Mouse (Mus musculus): ENCODE data around the gene Adam23. TPM values are rescaled to one million over a fixed set of nuclear protein-coding genes. Genes with fewer than 3 reads are reported as not detected.

Gene Adam23
- polyA plus RNA-seq, 1 experiment from 2014 or later, result 13.9 TPM

GRCm38 (mm10) chr1:63553039-63553438, 107.3 kb downstream of the Adam23 start:
- no peak for ATAC-seq (ENCODE audit: low read depth)
- no peaks in the 10 kb centered on the region for H3K9me3 ChIP-seq
- H3K36me3 ChIP-seq, result no peaks in the 10 kb centered on the region
- WGBS, result 52% methylated on average over 5 of the region's 5 CpGs
- no peak overlapping the region for H3K9ac ChIP-seq
- no peak overlapping the region for H3K27ac ChIP-seq (replicated peaks)
- H3K27me3 ChIP-seq, result no peaks in the 10 kb centered on the region
- H3K4me3 ChIP-seq, result no peak overlapping the region
- H3K4me2 ChIP-seq, result no peak overlapping the region
- no peaks in the 10 kb centered on the region; the same call in 1 of the 2 replicates for H3K4me1 ChIP-seq (replicated peaks)

DNA sequence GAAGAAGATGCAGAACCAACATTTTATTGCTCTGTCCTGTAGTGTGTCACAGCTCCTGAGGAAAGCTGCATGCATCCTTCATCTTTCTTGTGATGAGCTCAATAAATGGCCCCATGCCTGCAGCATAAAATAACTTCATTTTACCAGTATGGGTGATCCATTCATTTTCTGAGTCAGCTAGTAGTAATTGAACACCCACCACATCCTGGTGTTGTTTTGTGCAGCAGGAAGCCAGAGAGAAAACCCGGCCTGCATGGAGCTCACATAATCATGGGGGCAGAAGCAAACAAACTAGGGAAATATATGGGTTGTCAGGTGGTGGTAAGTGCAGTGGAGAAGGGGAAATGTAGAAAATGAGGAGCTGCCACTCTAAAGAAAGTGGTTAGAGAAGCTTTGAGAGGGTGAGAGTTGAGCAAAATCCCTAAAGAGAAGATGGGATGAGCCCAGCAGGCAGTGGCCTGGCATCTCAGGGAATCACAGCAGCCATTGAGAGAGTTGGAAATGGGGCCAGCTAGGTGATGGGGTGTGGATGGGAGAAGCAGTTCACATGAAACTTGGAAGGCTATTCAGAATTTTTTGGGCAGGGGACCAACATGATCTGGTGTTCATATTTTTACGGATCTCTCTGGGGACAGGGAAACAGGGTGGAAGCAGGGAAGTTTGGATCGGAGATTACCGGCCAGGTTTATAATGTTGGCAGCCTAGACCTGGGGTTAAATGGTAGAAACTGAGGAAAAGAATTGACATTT, 116.3 kb downstream of the Adam23 start:
- Histone ChIP-seq H3K36me3 (peaks cover 6% of the 10 kb centered on the region; the same call in 1 of the 2 replicates), H3K9me3 (no peaks in the 10 kb centered on the region), H3K4me2 (no peak overlapping the region), H3K27me3 (no peaks in the 10 kb centered on the region), H3K27ac (replicated peaks) (no peak overlapping the region), H3K9ac (no peak overlapping the region), H3K4me1 (replicated peaks) (no peaks in the 10 kb centered on the region), H3K4me3 (no peak overlapping the region)
- no peak for ATAC-seq (ENCODE audit: low read depth)
- 82% methylated on average over 4 of the region's 4 CpGs for WGBS

DNA sequence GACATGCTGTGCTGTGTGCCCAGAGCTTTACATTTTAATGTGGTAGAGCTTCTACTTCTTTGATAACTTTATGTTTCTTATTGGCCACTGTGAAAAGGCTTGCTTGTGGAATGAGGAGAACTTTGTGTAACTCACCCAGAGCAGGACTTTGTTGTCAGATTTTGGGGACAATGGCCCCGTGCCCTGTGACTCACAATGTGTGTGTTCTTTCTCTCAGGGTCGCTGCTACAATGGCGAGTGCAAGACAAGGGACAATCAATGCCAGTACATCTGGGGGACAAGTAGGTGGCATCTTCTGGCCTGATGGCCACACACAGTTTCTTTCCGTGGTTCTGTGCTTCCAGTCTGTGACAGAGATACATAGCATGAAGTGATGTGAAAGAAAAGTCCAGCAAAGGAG, 118.2 kb downstream of the Adam23 start:
- H3K4me3 ChIP-seq, result no peak overlapping the region
- H3K36me3 ChIP-seq, result peaks cover 6% of the 10 kb centered on the region; the same call in 1 of the 2 replicates
- no peak for ATAC-seq (ENCODE audit: low read depth)
- no peak overlapping the region for H3K27ac ChIP-seq (replicated peaks)
- H3K9me3 ChIP-seq, result no peaks in the 10 kb centered on the region
- no peak overlapping the region for H3K4me2 ChIP-seq
- H3K4me1 ChIP-seq (replicated peaks), result no peaks in the 10 kb centered on the region
- 21% methylated on average over 4 of the region's 4 CpGs for WGBS
- H3K9ac ChIP-seq, result no peak overlapping the region
- no peaks in the 10 kb centered on the region for H3K27me3 ChIP-seq

DNA sequence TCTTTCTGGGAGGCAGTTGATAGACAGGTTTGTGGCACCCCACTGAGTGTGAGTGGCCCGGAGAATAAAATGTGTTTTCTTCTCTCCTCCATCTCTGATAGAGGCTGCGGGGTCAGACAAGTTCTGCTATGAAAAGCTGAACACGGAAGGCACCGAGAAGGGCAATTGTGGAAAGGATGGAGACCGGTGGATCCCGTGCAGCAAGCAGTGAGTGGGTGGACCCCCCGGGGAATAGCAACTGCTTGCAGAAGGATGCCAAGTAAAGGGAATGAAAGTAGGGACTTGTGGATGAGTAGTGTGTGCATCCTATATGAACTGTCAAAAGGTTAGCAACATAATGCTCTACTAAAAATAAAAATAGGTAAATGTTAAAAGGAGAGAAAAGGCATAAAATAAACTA, 120.8 kb downstream of the Adam23 start:
- no peak for ATAC-seq (ENCODE audit: low read depth)
- Histone ChIP-seq H3K36me3 (peaks cover 6% of the 10 kb centered on the region; the same call in 1 of the 2 replicates), H3K27ac (replicated peaks) (no peak overlapping the region)

GRCm38 (mm10) chr1:63567031-63567430, 121.3 kb downstream of the Adam23 start:
- H3K36me3 ChIP-seq, result peaks cover 6% of the 10 kb centered on the region; the same call in 1 of the 2 replicates
- H3K27ac ChIP-seq (replicated peaks), result no peak overlapping the region
- H3K27me3 ChIP-seq, result no peaks in the 10 kb centered on the region
- peaks cover 5% of the 10 kb centered on the region; the same call in 1 of the 2 replicates for H3K4me1 ChIP-seq (replicated peaks)
- H3K4me3 ChIP-seq, result no peak overlapping the region
- WGBS, result 73% methylated on average over 4 of the region's 4 CpGs
- no peak overlapping the region for H3K9ac ChIP-seq
- H3K4me2 ChIP-seq, result no peak overlapping the region
- no peaks in the 10 kb centered on the region for H3K9me3 ChIP-seq
- no peak for ATAC-seq (ENCODE audit: low read depth)

More for the DNA sequence above, 120.8 kb downstream of the Adam23 start:
- H3K9ac ChIP-seq, result no peak overlapping the region
- H3K4me2 ChIP-seq, result no peak overlapping the region
- H3K4me1 ChIP-seq (replicated peaks), result peaks cover under 1% of the 10 kb centered on the region; the same call in 1 of the 2 replicates
- H3K4me3 ChIP-seq, result no peak overlapping the region
- no peaks in the 10 kb centered on the region for H3K27me3 ChIP-seq
- WGBS, result 46% methylated on average over 7 of the region's 7 CpGs
- no peaks in the 10 kb centered on the region for H3K9me3 ChIP-seq

GRCm38 (mm10) chr1:63572229-63572628, 126.5 kb downstream of the Adam23 start:
- Histone ChIP-seq H3K36me3 (no peaks in the 10 kb centered on the region), H3K9me3 (no peaks in the 10 kb centered on the region), H3K27ac (replicated peaks) (no peak overlapping the region), H3K4me1 (replicated peaks) (peaks cover 27% of the 10 kb centered on the region), H3K9ac (no peak overlapping the region), H3K4me2 (no peak overlapping the region), H3K4me3 (no peak overlapping the region), H3K27me3 (no peaks in the 10 kb centered on the region)
- 33% methylated on average over 7 of the region's 7 CpGs for WGBS
- ATAC-seq (ENCODE audit: low read depth), result no peak; the same call in 1 of the 2 replicates

DNA sequence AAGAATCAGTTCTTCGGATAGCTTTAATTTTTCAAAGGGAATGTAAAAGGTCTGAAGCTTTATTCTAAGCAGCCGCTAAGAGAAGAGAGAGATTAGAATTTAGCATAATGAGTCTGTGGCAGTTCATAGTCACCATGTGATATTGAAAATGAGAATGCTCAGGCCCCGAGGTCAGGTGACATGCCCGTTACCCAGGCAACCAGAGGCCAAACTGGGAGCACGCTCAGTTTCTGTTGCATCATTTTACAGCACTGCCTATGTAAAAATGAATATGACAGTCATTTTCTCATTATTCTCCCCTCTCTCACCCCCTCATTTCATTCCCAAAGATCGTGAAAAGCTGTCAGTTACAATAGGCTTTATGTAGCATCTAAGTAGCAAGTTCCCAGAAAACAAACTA, 127.7 kb downstream of the Adam23 start:
- Histone ChIP-seq H3K36me3 (no peaks in the 10 kb centered on the region), H3K9ac (no peak overlapping the region), H3K4me2 (no peak overlapping the region), H3K27me3 (no peaks in the 10 kb centered on the region), H3K27ac (replicated peaks) (no peak overlapping the region), H3K4me1 (replicated peaks) (peaks cover 27% of the 10 kb centered on the region), H3K4me3 (no peak overlapping the region), H3K9me3 (no peaks in the 10 kb centered on the region)
- 0 out of 2 replicates have a peak, but pooled peaks have one; percentile 57 for ATAC-seq (ENCODE audit: low read depth)
- 31% methylated on average over 6 of the region's 6 CpGs for WGBS

DNA sequence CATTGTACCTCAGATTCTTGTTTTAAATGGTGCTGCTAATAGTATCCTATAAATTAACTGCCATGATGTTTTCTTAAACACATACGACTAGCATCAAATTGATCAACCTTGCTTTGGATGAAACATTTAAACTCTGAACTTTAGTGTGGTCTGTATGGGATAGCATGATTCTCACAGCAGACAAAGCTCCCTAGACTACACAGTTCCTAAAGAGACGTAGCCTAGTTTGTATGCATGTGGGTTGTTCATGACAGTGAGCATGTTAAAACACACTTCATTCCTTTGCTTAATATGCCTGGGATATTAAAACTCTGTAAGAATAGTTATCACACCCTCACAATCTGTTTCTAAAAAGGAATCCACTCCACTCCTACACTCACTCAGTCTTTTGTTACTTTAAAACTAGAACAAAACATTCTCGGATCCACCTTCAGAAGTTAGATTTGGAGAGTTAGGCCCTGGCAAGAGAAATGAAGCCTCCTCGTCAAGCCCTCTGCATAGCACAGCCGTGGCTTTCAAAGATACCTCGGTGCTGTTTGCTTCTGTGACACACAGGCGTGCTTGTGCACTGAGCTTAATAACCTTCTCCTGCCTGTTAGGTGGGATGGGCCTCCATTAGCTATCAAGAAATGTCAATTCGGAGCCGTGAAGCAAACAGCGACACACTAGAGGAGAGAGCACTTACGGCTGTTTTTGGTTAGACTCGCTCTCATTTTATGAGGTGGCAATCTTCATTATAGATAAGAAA, 128.3 kb downstream of the Adam23 start:
- Histone ChIP-seq H3K4me2 (no peak overlapping the region), H3K36me3 (no peaks in the 10 kb centered on the region)
- no peak for ATAC-seq (ENCODE audit: low read depth)

GRCm38 (mm10) chr1:63576803-63577202, 131.1 kb downstream of the Adam23 start:
- no peaks in the 10 kb centered on the region for H3K27me3 ChIP-seq
- ATAC-seq (ENCODE audit: low read depth), result no peak
- no peak overlapping the region for H3K27ac ChIP-seq (replicated peaks)
- no peak overlapping the region for H3K4me2 ChIP-seq
- no peak overlapping the region for H3K9ac ChIP-seq
- H3K9me3 ChIP-seq, result no peaks in the 10 kb centered on the region
- H3K4me3 ChIP-seq, result no peak overlapping the region
- H3K4me1 ChIP-seq (replicated peaks), result peaks cover 23% of the 10 kb centered on the region
- H3K36me3 ChIP-seq, result no peaks in the 10 kb centered on the region
- WGBS, result 70% methylated on average over 5 of the region's 5 CpGs

More for the DNA sequence above, 128.3 kb downstream of the Adam23 start:
- Histone ChIP-seq H3K9ac (no peak overlapping the region), H3K27ac (replicated peaks) (0 out of 2 replicates have a peak overlapping the region, but pooled peaks have one; percentile 46), H3K9me3 (no peaks in the 10 kb centered on the region), H3K4me1 (replicated peaks) (peaks cover 27% of the 10 kb centered on the region), H3K4me3 (no peak overlapping the region), H3K27me3 (no peaks in the 10 kb centered on the region)
- 58% methylated on average over 12 of the region's 12 CpGs for WGBS

DNA sequence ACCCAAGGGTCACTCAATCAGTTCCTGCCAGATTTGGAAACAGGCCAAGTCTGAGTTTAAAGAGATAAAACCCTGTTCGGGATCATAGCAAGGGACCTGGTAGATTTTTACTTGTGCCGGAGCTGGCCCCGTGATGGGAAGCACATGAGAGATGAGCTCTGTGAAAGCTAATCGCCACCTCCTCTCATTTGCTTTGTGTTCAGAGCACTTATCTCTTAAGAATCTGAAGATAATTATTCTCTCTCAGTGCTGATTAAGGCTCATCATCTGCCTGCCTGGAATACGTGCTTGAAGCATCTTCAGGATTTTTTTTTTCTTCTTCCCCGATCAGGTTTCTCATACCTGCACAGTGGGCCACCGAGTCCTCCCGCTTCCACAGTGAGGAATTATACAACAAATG, 133.5 kb downstream of the Adam23 start:
- H3K27me3 ChIP-seq, result no peaks in the 10 kb centered on the region
- no peak for ATAC-seq (ENCODE audit: low read depth)
- H3K4me2 ChIP-seq, result no peak overlapping the region
- H3K4me3 ChIP-seq, result no peak overlapping the region
- no peaks in the 10 kb centered on the region for H3K9me3 ChIP-seq
- H3K9ac ChIP-seq, result no peak overlapping the region
- no peak overlapping the region for H3K27ac ChIP-seq (replicated peaks)
- peaks cover 2% of the 10 kb centered on the region for H3K4me1 ChIP-seq (replicated peaks)
- H3K36me3 ChIP-seq, result no peaks in the 10 kb centered on the region
- 84% methylated on average over 8 of the region's 8 CpGs for WGBS

DNA sequence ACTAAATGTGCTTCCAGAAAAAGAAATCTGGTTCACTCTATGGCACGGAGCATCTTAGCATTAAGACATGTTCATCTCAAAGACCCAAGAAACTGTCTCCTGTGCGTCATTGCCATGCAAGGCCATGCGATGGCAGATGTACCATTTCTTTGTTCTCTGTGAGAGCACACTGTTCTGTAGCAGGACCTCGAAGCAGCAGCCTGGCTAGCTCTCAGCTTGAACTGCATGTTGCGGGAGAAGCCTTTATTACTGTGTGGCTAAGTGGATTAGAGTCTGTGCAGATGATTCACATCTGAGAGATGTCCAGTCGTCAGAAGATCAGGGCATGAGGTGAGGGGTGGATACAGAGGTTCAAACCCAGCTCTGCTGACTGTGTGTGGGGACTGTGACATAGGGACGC, 141.2 kb downstream of the Adam23 start:
- no peaks in the 10 kb centered on the region for H3K27me3 ChIP-seq
- ATAC-seq (ENCODE audit: low read depth), result no peak; the same call in 1 of the 2 replicates

GRCm38 (mm10) chr1:63603870-63604500, 158.3 kb downstream of the Adam23 start:
- no peak overlapping the region for H3K9ac ChIP-seq
- 36% methylated on average over 3 of the region's 3 CpGs for WGBS
- H3K4me2 ChIP-seq, result no peak overlapping the region
- H3K9me3 ChIP-seq, result no peaks in the 10 kb centered on the region
- no peaks in the 10 kb centered on the region for H3K4me1 ChIP-seq (replicated peaks)
- no peak overlapping the region for H3K4me3 ChIP-seq
- no peak for ATAC-seq (ENCODE audit: low read depth)
- H3K27ac ChIP-seq (replicated peaks), result no peak overlapping the region
- H3K27me3 ChIP-seq, result no peaks in the 10 kb centered on the region
- no peaks in the 10 kb centered on the region for H3K36me3 ChIP-seq

More for the DNA sequence above, 141.2 kb downstream of the Adam23 start:
- Histone ChIP-seq H3K9me3 (no peaks in the 10 kb centered on the region), H3K4me2 (no peak overlapping the region), H3K36me3 (0 out of 2 replicates have a peak, but pooled peaks cover 2% of the 10 kb centered on the region), H3K9ac (no peak overlapping the region), H3K27ac (replicated peaks) (no peak overlapping the region), H3K4me1 (replicated peaks) (peaks cover 7% of the 10 kb centered on the region; the same call in 1 of the 2 replicates), H3K4me3 (no peak overlapping the region)
- 65% methylated on average over 7 of the region's 7 CpGs for whole genome bisulfite sequencing
